Mouse (Mus musculus) urinary bladder, adult 18-20 months (tissue): Measurements from ENCODE around the gene Cadm4.
A peak's percentile ranks its signal among the peaks of the same experiment; 100 is the strongest.
"Not testable (repeated sequence)": the region's sequence is repeated elsewhere in the genome, so short reads cannot be mapped to it uniquely, and the experiment has no call there.

Experiments used
- DNase-seq, 2 experiments: peaks; one replicate each; pipeline ENCODE4 v3.0.0; 2022; ENCODE audit warnings: low spot score in 2 of 2, mixed read lengths in 2 of 2

The Cadm4 gene

DNA sequence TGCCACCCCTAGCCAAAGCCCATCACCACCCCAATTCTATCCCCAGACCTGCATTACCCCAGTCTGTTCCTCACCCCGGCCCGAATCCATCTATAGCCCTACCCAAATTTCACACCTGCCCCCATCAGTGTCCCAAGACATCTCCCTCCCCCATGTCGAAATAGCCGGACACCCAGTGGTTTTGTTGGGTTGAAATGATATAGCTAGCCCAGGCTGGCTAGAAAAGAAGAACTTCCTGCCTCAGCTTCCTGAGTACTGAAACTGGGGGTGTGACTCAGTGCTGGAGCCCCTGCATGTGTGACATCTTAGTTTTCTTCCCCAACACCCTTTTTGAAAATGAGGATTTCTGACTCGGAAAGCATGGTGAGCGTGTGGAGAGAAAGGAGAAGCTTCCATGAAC is 15.0 kb upstream of the Cadm4 start:
- no peak for DNase-seq

- no peak for DNase-seq
These were observed 13.9 kb upstream of the Cadm4 start for GRCm38 (mm10) chr7:24467886-24468285.

- no peak for DNase-seq
These were observed 12.7 kb upstream of the Cadm4 start for GRCm38 (mm10) chr7:24469126-24469525.

DNA sequence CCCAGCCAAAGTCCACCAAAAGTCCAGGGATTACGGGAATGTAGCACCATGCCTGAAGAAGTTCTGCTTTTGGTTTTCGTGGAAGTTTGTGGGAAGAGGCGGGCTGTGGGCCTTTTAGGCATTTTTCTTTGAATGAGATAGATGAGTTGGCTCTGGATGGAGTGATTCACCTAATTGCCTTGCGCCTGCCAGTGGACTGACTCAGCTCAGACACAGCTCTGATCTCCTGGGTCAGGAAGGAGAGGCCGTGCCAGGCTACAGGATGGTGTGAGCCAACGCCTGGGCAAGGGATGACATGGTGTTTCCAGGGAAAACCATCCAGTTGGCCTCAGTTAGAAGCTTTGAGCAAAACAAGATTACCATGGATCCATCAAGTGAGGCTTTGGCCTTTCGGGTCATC is 11.5 kb upstream of the Cadm4 start:
- DNase-seq: peak in 1 of 2 experiments; percentile 39

- DNase-seq: no peak
These were observed 9.4 kb upstream of the Cadm4 start for GRCm38 (mm10) chr7:24472442-24472841.

DNA sequence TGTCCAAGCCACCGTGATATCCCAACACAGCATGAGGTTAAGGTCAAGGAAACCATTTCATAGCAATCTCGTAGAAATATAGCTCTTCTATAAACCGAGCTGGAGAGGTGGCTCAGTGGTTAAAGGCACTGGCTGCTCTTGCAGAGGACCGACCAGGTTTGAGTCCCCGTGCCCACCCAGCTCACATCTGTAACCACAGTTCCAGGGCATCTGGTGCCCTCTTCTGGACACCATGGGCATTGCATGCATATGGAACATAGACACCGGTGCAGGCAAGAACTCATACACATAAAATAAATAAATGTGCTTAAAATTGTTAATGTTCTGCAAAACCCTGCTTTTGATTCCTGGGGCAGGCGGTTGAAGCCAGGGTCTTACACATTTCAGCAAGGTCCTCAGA is 8.9 kb upstream of the Cadm4 start:
- DNase-seq: no peak

DNA sequence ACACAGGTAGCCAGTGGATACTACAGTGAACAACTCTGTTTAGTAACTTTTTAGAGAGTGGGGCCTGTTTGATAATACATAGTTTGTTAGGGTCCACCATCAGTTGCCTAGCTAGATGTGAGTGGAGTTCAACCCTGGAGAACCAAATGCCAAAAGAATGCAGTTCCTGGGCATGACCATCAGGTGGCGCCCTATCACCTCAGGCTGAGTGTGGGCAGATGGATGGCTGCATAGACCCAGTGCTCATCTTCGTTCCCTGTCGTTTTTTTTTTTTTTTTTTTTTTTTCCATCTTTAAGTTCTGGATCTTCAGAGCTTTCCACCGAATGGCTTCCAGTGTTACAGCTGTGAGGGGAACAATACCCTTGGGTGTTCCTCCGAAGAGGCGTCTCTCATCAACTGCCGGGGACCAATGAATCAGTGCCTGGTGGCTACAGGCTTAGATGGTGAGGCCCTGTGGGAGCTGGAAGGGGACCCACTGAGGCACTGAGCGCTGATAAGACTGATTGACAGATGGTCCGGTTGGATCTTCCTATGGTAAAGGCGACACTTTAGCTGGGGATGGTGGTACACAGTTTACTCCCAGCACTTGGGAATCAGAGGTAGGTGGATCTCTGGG is 7.8 kb upstream of the Cadm4 start:
- DNase-seq: no peak

- no peak for DNase-seq
These were observed 6.9 kb upstream of the Cadm4 start for GRCm38 (mm10) chr7:24474811-24475506.

GRCm38 (mm10) chr7:24476338-24476737 is 5.5 kb upstream of the Cadm4 start:
- no peak for DNase-seq

DNA sequence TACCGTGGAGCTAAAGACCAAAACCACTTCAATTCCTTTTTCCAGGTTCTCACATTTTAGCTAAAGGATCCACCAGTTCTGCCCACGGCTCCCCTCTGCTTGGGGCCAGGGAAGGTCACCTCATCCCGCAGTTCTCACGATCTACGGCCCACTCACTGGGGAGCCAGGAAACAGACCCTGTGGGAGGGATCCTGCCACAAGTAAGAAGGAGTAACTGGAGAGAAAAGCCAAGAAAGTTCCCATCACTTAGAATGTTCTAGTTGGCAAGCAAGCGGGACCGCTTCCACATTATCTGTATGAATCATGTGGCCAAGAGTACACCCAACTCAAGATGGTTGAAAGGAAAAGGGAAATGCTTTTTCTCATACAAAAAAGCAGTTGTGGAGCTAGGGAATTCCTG is 5.0 kb upstream of the Cadm4 start:
- DNase-seq: no peak

GRCm38 (mm10) chr7:24478911-24479310 is 2.9 kb upstream of the Cadm4 start:
- DNase-seq: no peak

DNA sequence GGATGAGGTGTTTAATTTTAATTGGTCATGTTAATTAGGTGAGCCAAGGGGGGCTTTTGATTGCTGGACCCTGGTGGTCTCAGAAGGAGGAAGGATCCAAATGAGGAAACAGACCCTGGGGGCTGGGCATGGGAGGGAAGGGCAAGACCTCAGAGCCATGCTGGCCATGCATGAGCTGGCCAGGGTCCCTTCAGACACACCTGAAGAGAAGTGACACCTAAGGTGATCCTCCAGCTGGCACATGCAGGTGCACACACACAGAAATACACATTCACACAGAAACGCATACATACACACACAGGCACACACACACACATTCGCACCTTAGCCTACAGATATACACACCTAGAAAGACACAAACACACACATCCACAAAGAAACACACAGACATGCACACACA is 2.1 kb upstream of the Cadm4 start:
- no peak for DNase-seq

GRCm38 (mm10) chr7:24480121-24480941 is 1.5 kb upstream of the Cadm4 start:
- DNase-seq: no peak

DNA sequence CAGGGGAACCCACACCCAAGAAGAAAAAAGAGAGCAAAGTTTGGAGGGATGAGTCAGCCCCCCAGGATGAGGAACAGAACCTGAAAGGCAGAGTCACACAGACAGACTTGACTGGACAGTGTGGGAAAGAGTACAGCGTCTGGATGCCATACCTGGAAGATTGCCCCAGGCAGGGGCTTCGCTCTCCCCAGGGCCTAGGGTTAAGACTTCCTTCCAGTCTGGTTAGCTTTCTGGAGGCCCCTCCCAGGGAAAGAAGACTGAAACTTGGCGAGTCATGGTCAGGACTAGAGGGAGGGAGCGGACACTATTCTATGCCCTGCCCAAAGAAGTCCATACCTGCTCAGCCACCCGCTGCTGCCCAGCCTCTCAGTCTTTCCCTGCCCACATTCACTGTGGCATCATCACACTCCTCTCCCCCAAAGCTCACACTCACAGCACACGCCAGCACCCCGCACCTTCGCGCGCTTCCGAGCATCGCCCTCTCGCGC is 793 bp upstream of the Cadm4 start:
- DNase-seq: peak in 1 of 2 experiments; percentile 35

DNA sequence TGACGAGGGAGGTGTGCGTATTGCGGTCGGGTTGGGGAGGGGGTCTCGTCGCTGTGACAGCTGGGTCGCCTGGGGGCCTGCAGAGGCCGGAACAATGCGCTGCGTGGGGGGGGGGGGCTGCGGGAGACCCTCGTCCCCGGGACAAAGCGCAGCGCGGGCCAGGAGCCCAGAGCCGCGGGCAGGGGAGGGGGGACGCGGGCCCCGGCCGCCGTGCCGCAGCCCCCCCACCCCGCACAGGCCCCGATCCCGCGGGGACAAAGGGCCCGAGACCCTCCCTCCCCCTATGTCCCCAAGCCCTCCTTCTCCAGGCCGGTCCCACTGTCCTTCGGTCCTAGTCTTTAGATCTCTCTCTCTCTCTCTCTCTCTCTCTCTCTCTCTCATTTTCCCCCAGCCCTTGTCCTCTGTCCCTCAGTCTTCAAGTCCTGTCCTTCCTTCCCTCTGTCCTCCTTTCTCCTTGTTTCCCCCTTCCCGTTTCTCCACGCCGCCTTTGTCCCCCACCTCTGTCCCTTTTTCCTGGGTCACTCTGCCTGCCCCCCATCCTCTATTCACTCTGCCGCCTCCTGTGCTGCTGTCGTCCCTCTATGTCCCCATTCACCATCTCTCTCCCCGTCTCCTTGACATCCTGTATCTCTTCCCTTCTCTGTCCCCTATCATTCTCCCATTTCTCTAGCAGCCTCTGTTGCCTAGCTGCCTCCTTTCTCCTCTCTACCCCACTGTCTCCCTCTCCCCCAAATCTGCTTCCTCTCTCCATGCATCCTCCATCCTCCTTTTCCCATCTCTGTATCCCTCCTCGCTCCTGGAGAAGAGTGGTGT is 591 bp downstream of the Cadm4 start:
- no peak for DNase-seq

DNA sequence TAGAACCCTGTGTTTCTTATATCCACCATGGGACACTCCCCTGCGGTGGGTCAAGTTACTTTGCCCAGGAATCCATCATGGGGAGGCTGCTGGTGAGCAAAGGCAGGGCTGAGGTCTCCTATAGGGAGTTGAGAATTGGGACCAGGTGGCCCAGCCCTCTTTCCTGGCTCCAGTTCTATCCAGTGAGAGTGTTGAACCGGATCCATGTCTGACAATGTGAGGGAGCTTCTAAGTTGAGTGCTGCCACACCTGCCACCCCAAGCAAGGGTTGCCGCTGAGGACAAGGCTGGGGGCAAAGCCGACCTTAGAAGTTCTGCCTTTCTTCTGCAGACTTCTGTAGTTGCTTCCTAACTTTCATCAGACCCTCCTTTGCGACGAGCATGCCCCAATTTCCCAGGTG is 1.5 kb downstream of the Cadm4 start:
- DNase-seq: not testable (repeated sequence)

- no peak for DNase-seq
These were observed 3.7 kb downstream of the Cadm4 start for GRCm38 (mm10) chr7:24485481-24485880.

DNA sequence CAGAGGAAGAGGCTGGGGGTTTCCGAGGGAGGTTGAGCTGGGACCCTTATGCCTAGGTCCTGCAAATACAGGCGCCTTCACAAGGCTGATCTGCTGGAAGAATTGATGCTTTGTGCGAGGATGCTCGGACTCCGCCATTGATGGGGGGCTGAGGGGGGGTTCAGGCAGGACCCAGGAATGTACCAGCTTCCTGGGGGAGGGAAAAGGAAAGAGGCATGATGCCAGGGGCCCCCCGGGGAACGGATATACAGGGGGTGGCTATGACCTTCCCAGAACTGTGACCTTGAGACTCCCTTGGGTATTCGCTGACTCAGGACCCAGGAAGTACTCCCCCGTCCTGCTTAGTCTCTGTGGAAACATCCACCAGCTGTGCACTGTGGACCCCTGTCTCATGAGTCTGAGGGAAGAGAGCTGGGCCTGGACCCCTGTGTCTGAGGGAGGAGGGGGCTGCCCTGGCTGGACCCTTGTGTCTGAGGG is 4.9 kb downstream of the Cadm4 start:
- no peak for DNase-seq

DNA sequence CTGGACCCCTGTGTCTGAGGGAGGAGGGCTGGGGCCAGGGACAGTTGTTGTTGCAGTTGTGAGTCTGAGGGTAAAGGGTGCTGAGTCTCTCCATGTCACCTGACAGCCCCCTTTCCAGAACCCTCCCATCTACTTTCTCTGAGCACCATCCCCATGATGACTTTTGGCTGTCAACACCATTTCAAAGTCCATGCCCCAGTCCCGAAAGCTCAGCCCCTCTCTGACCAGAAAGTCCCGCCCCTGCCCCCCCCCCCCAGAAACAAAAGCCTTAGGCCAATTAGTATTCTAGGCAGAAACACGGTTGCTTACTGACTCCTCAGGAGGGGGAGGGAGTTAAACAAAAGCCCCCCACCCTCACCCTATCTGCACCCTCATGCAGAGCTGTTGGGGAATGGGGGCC is 5.6 kb downstream of the Cadm4 start:
- no peak for DNase-seq

- no peak for DNase-seq
These were observed 6.5 kb downstream of the Cadm4 start for GRCm38 (mm10) chr7:24488303-24488702.

DNA sequence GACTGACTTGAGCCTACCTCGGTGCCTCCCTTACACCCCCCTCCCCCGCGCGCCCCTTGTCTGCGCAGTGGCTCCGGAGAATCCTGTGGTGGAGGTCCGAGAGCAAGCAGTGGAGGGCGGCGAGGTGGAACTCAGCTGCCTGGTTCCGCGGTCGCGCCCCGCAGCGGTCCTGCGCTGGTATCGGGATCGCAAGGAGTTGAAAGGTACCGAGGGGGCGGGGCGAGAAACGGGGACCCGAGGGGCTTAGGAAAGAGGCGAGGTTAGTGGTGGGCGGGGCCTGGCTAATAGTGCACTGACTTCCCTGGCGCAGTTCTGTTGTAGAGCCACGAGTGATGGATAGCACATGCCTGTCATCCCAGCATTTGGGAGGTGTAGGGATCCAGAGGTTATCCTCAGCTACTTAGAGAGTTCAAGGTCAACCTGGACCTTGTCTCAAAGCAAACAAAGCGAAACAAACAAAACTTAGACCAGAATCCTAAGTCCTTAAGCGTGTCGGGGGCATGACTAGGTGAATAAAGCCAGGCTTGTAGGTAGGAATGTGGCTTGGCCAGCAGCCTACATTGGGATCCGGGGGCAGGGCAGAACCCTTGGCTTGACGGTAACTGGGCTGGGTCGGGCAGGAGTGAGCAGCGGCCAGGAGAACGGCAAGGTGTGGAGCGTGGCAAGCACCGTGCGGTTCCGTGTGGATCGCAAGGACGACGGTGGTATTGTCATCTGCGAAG is 18.2 kb downstream of the Cadm4 start:
- no peak for DNase-seq
